Mouse (Mus musculus): ENCODE results near the gene Cnot3. TPM values are rescaled to one million over a fixed set of nuclear protein-coding genes. Genes with fewer than 3 reads are reported as not detected.

Cnot3 gene
- polyA plus RNA-seq, 1 experiment from 2014 or later: 51.4 TPM

GRCm38 (mm10) chr7:3656966-3657365 is 11.9 kb downstream of the Cnot3 start:
- H3K4me1 ChIP-seq: no peaks in the 10 kb centered on the region
- ATAC-seq (ENCODE audit: borderline replicate concordance, extremely low read depth, low FRiP score, low TSS enrichment): no peak
- no peak overlapping the region for H3K4me2 ChIP-seq
- no peaks in the 10 kb centered on the region for H3K9me3 ChIP-seq
- H3K4me3 ChIP-seq: no peak overlapping the region
- no peaks in the 10 kb centered on the region for H3K27me3 ChIP-seq
- peaks cover 98% of the 10 kb centered on the region for H3K36me3 ChIP-seq
- WGBS: 67% methylated on average over 4 of the region's 4 CpGs
- no peak overlapping the region for H3K9ac ChIP-seq
- H3K27ac ChIP-seq: no peak overlapping the region

- H3K4me3 ChIP-seq: no peak overlapping the region
- peaks cover 5% of the 10 kb centered on the region for H3K4me1 ChIP-seq
- H3K27ac ChIP-seq: no peak overlapping the region
- no peak overlapping the region for H3K4me2 ChIP-seq
- no peak for ATAC-seq (ENCODE audit: borderline replicate concordance, extremely low read depth, low FRiP score, low TSS enrichment)
- WGBS: 93% methylated on average over 14 of the region's 14 CpGs
- H3K36me3 ChIP-seq: peaks cover 96% of the 10 kb centered on the region
- H3K9me3 ChIP-seq: no peaks in the 10 kb centered on the region
- H3K9ac ChIP-seq: no peak overlapping the region
- no peaks in the 10 kb centered on the region for H3K27me3 ChIP-seq
These were observed 13.5 kb downstream of the Cnot3 start for GRCm38 (mm10) chr7:3658578-3658977.

- H3K27ac ChIP-seq: peak overlapping the region; percentile 72
- H3K9me3 ChIP-seq: no peaks in the 10 kb centered on the region
- H3K27me3 ChIP-seq: no peaks in the 10 kb centered on the region
- 26% methylated on average over 15 of the region's 15 CpGs for WGBS
- H3K36me3 ChIP-seq: peaks cover 35% of the 10 kb centered on the region
- peak overlapping the region; percentile 65 for H3K9ac ChIP-seq
- peak overlapping the region; percentile 69 for H3K4me2 ChIP-seq
- ATAC-seq (ENCODE audit: borderline replicate concordance, extremely low read depth, low FRiP score, low TSS enrichment): peak; percentile 12; the same call in 1 of the 2 replicates
- H3K4me3 ChIP-seq: peak overlapping the region; percentile 55
- H3K4me1 ChIP-seq: peaks cover 35% of the 10 kb centered on the region
These were observed 19.6 kb downstream of the Cnot3 start for GRCm38 (mm10) chr7:3664524-3665214.

- H3K4me2 ChIP-seq: peak within 1 kb of the TSS; percentile 69
- H3K27me3 ChIP-seq: no peaks in the 10 kb centered on the region
- H3K27ac ChIP-seq: peak within 1 kb of the TSS; percentile 91
- no peaks in the 10 kb centered on the region for H3K9me3 ChIP-seq
- peak within 1 kb of the TSS; percentile 55 for H3K4me3 ChIP-seq
- WGBS: 2% methylated on average over 45 of the region's 45 CpGs
- peaks cover 35% of the 10 kb centered on the region for H3K4me1 ChIP-seq
- H3K9ac ChIP-seq: peak within 1 kb of the TSS; percentile 65
- ATAC-seq (ENCODE audit: borderline replicate concordance, extremely low read depth, low FRiP score, low TSS enrichment): peak; percentile 98
- H3K36me3 ChIP-seq: peaks cover 27% of the 10 kb centered on the region
These were observed 20.4 kb downstream of the Cnot3 start, which contains the start of gene Leng1 for GRCm38 (mm10) chr7:3665215-3666114. Leng1 (minus strand) TSS chr7:3665840.

DNA sequence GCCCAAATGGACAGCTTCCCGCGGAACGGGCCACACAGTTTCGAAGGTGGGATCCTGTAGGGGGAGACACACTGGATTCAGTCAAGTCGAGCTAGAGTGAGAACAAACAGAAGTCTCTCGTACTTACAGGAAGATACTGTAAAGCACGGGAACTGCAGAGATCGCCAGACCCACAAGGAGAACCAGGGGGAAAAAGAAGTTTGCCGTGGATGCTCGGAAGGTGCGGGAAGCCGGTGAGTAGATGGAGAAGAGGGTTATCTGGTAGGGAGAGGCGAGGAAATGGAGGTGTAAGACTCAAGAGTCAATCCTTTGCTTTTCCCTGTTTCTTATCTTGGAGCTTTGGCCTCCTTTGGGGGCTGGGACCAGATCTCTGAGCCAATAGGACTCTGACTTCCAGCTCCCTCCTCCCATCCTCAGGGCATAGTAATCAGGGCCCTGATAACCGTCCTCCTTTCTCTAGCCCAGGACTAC is 21.9 kb downstream of the Cnot3 start:
- Histone ChIP-seq H3K36me3 (peaks cover 13% of the 10 kb centered on the region), H3K27me3 (no peaks in the 10 kb centered on the region), H3K9me3 (no peaks in the 10 kb centered on the region), H3K27ac (peak overlapping the region; percentile 45; the same call in 1 of the 2 replicates), H3K4me1 (peaks cover 35% of the 10 kb centered on the region), H3K4me2 (peak overlapping the region; percentile 30), H3K4me3 (0 out of 2 replicates have a peak overlapping the region, but pooled peaks have one; percentile 16), H3K9ac (peak overlapping the region; percentile 27; the same call in 1 of the 2 replicates)
- ATAC-seq (ENCODE audit: borderline replicate concordance, extremely low read depth, low FRiP score, low TSS enrichment): no peak
- WGBS: 13% methylated on average over 14 of the region's 14 CpGs

DNA sequence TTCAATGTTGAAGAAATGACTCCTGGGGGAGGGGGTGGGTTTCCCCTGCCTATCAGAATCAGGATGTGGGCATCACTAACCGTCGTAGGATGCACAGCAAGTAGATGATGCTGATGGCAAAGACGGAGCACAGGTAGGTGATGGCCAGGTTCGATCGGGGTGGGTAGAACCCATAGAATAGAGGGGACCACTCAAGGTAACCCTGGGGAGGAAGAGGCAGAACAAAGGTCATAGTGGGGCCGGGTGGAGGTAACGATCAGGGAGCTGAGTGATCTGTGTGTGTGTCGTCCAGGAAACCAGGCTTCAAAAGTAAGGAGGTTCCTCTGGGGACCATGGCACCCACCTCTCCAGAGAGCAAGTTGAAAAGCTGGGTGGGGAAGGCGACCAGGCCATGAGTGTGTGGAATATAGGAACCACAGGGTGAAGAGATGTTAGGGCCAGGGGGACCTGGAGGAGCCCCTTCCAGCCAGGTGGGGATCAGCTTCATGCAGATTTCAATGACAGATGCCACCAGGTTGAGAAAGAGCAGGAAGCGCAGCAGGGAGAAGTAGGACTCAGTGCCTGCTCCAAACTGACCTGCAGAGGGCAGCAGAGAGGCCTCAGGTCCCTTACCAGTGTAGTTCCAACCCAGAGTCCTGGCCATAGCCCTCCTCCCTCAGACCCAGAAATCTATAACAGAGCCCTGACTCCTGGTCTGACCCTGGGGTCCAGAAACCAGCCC is 29.6 kb downstream of the Cnot3 start:
- Histone ChIP-seq H3K27me3 (no peaks in the 10 kb centered on the region), H3K9ac (no peak overlapping the region), H3K9me3 (no peaks in the 10 kb centered on the region), H3K4me1 (no peaks in the 10 kb centered on the region), H3K27ac (no peak overlapping the region), H3K4me2 (no peak overlapping the region), H3K4me3 (no peak overlapping the region), H3K36me3 (no peaks in the 10 kb centered on the region)
- peak; percentile 81 for ATAC-seq (ENCODE audit: borderline replicate concordance, extremely low read depth, low FRiP score, low TSS enrichment)
- 67% methylated on average over 10 of the region's 10 CpGs for WGBS

GRCm38 (mm10) chr7:3675228-3675548 is 30.1 kb downstream of the Cnot3 start:
- ATAC-seq (ENCODE audit: borderline replicate concordance, extremely low read depth, low FRiP score, low TSS enrichment): no peak
- Histone ChIP-seq H3K4me2 (no peak overlapping the region), H3K9me3 (no peaks in the 10 kb centered on the region), H3K27ac (no peak overlapping the region), H3K4me1 (no peaks in the 10 kb centered on the region), H3K36me3 (0 out of 2 replicates have a peak, but pooled peaks cover 1% of the 10 kb centered on the region), H3K27me3 (no peaks in the 10 kb centered on the region), H3K9ac (no peak overlapping the region), H3K4me3 (no peak overlapping the region)
- 76% methylated on average over 3 of the region's 3 CpGs for WGBS

DNA sequence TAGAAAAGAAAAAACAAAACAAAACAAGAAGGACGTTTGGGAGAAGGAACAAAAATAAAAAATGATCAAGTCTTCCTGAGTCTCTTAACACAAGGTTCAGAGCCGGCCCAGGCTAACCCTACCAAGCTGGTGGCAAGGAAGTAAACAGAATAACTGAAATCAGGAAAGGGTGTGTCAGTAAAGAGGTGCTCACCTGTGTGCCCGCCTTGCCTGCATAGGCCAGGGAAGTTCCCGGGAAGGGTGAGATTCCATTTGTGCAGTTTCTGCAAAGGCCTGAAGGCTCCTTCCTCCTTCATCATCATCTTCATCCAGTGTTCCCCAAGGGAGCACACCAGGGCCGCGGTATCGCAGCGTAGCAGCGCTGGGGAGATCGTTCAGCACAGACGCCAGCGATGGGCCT is 31.3 kb downstream of the Cnot3 start:
- ATAC-seq (ENCODE audit: borderline replicate concordance, extremely low read depth, low FRiP score, low TSS enrichment): no peak
- 0 out of 2 replicates have a peak overlapping the region, but pooled peaks have one; percentile 16 for H3K9ac ChIP-seq
- H3K27me3 ChIP-seq: no peaks in the 10 kb centered on the region
- no peak overlapping the region for H3K27ac ChIP-seq
- 85% methylated on average over 12 of the region's 12 CpGs for WGBS
- peak overlapping the region; percentile 43 for H3K4me2 ChIP-seq
- no peaks in the 10 kb centered on the region for H3K4me1 ChIP-seq
- H3K9me3 ChIP-seq: no peaks in the 10 kb centered on the region
- peak overlapping the region; percentile 30 for H3K4me3 ChIP-seq
- H3K36me3 ChIP-seq: 0 out of 2 replicates have a peak, but pooled peaks cover 3% of the 10 kb centered on the region

GRCm38 (mm10) chr7:3677342-3677741 is 32.3 kb downstream of the Cnot3 start, which contains the start of gene Tmc4:
Tmc4 (minus strand) TSS chr7:3677553.
- Histone ChIP-seq H3K36me3 (0 out of 2 replicates have a peak, but pooled peaks cover 3% of the 10 kb centered on the region), H3K4me3 (peak within 1 kb of the TSS; percentile 30), H3K27me3 (no peaks in the 10 kb centered on the region), H3K27ac (no peak within 1 kb of the TSS), H3K4me1 (no peaks in the 10 kb centered on the region), H3K9me3 (no peaks in the 10 kb centered on the region), H3K9ac (peak within 1 kb of the TSS; percentile 16; the same call in 1 of the 2 replicates), H3K4me2 (peak within 1 kb of the TSS; percentile 43)
- ATAC-seq (ENCODE audit: borderline replicate concordance, extremely low read depth, low FRiP score, low TSS enrichment): peak; percentile 48; the same call in 1 of the 2 replicates
- WGBS: 39% methylated on average over 9 of the region's 9 CpGs

GRCm38 (mm10) chr7:3683908-3684550 is 39.0 kb downstream of the Cnot3 start:
- Histone ChIP-seq H3K4me3 (no peak overlapping the region), H3K4me1 (no peaks in the 10 kb centered on the region), H3K9ac (no peak overlapping the region), H3K36me3 (peaks cover 28% of the 10 kb centered on the region), H3K27ac (no peak overlapping the region), H3K4me2 (no peak overlapping the region), H3K9me3 (no peaks in the 10 kb centered on the region), H3K27me3 (no peaks in the 10 kb centered on the region)
- ATAC-seq (ENCODE audit: borderline replicate concordance, extremely low read depth, low FRiP score, low TSS enrichment): no peak
- 72% methylated on average over 10 of the region's 10 CpGs for WGBS

- WGBS: 87% methylated on average over 8 of the region's 8 CpGs
- Histone ChIP-seq H3K4me1 (no peaks in the 10 kb centered on the region), H3K27ac (no peak overlapping the region), H3K4me2 (no peak overlapping the region), H3K36me3 (peaks cover 28% of the 10 kb centered on the region), H3K27me3 (no peaks in the 10 kb centered on the region), H3K4me3 (no peak overlapping the region), H3K9me3 (no peaks in the 10 kb centered on the region), H3K9ac (no peak overlapping the region)
- ATAC-seq (ENCODE audit: borderline replicate concordance, extremely low read depth, low FRiP score, low TSS enrichment): no peak
These were observed 39.6 kb downstream of the Cnot3 start for GRCm38 (mm10) chr7:3684698-3685097.

All from lung, embryonic 15.5 days (tissue).